Mouse (Mus musculus) activated CD4-positive, CD25-positive, alpha-beta regulatory T cell, adult 4 months (primary cell): ENCODE results near the gene Olfr725. TPM values are rescaled to one million over a fixed set of nuclear protein-coding genes. Genes with fewer than 3 reads are reported as not detected.

Experiments used
- ATAC-seq: one replicate; pipeline ENCODE4 v1.8.0; 2017
- polyA plus RNA-seq, 2 experiments: library from polyadenylated mRNA; unstranded; fragments of 100-300 nt; shearing (Covaris generic); gene quantifications; one replicate each; pipeline ENCODE4 v1.2.1; 2017

Olfr725 gene
- polyA plus RNA-seq, result not detected

DNA sequence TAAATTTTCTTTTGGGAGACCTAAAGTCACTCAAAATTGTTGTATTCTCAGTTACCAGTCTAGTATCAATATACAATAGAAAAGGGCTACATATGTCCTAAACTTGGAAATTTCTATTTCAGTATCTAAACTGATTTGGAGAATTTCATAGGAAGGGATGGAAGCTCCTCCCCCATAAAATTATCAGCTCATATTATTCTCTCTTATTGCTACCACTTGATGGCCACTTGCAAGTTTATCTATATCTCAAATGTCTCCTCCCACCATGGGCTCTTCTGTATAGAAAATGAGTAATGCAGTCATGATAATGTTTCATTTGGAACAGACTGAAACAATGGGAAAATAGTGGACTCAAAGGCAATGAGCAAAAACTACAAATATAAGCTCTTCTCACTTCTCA, at the start of gene Olfr725:
Olfr725 (minus strand) TSS at position 101 of the 400 bp plus-strand sequence.
- no peak for ATAC-seq

GRCm38 (mm10) chr14:50062733-50063104, 22.5 kb upstream of the Olfr725 start:
- ATAC-seq, result no peak

GRCm38 (mm10) chr14:50061955-50062732, 22.0 kb upstream of the Olfr725 start:
- ATAC-seq, result peak; percentile 43

DNA sequence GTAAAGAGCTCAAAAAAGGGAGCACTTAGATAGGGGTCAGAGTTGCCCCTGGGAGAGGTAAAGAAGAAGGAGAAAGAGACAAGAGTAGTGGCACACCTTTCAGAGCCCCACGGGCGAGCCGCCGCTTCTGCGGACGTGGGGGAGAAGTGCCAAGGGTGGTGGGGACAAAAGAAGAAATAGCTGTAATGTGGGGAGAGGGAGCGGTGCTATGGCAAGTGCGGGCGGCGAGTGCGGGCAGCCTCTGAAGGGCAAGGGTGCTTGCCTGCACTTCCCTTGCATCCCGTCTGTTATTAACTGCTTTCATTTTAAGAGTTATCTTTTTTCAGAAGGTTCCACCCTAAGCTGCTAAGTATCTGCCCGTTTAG, 21.4 kb upstream of the Olfr725 start:
- ATAC-seq, result no peak

DNA sequence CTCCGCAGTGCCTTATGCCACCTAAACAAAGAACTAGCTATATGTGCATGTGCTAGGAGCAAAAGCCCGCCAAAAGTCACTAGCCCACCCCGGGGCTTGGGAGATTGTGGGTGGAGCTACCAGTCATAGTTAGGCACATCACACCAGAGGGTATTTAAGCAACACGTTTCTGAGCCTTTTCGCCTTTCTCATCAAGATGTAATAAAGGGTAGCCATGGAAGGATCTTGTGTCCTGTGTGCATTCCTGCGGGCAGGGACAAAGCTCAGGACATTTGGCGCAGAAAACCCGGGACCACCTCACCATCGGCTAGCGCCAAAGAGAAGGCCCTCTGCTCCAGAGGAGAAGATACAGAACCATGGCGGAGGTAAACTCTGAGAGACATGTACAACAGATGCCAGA, 21.0 kb upstream of the Olfr725 start:
- no peak for ATAC-seq

DNA sequence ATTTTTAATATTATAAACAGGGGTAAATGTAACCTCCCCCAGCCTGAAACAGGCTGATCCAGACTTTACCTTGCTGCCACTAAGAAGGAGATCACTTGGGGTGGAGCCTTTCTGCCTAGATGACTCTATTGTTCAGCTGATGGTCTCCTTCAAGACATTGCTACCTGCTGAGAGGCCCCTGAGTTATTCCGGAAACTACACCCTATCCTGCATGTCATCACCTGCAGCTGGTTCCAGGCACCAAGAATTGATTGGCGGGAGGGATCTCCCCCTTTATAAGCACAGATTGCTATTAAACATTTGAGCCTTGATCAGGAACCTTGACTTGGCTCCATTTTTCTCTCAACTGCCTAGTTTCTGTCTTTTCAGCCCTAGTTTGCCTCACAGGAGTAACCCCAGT, 8.1 kb downstream of the Olfr725 start:
- no peak for ATAC-seq

GRCm38 (mm10) chr14:50031356-50031755, 8.8 kb downstream of the Olfr725 start:
- no peak for ATAC-seq

DNA sequence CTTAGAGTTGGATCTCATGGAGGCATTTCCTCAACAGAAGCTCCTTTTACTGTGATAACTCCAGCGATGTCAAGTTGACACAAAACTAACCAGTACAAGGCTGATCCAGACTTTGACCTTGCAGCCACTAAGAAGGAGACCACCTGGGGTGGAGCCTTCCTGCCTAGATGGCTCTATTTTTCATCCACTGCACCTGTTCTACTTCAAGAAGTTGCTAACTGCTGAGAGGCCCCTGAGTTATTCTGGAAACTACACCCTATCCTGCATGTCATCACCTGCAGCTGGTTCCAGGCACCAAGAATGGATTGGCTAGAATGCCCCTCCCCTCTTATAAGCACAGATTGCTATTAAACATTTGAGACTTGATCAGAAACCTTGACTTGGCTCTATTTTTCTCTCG, 13.8 kb downstream of the Olfr725 start:
- no peak for ATAC-seq

Other genes starting within 250 kb of the Olfr725 start
- not detected for gene Olfr722, start 138.4 kb downstream of the Olfr725 start, polyA plus RNA-seq
- gene Olfr723, start 108.6 kb downstream of the Olfr725 start, polyA plus RNA-seq, result not detected
- gene Olfr724, start 77.1 kb downstream of the Olfr725 start, polyA plus RNA-seq, result not detected
- not detected for gene Olfr726, start 50.6 kb upstream of the Olfr725 start, polyA plus RNA-seq
- under 1 TPM in 1 of 2 experiments, not detected in 1; 0.21 TPM for gene Olfr727, start 82.8 kb upstream of the Olfr725 start, polyA plus RNA-seq
- not detected for gene Olfr728, start 102.3 kb upstream of the Olfr725 start, polyA plus RNA-seq
- not detected for gene Olfr729, start 112.5 kb upstream of the Olfr725 start, polyA plus RNA-seq
- gene Olfr730, start 147.8 kb upstream of the Olfr725 start, polyA plus RNA-seq, result not detected
- not detected for gene Olfr731, start 201.5 kb upstream of the Olfr725 start, polyA plus RNA-seq
- under 1 TPM in 1 of 2 experiments, not detected in 1; 0.17 TPM for gene Olfr732, start 243.8 kb upstream of the Olfr725 start, polyA plus RNA-seq